Mouse (Mus musculus) kidney, embryonic 16.5 days (tissue): ENCODE measurements around the gene Tnik. TPM values are rescaled to one million over a fixed set of nuclear protein-coding genes. Genes with fewer than 3 reads are reported as not detected.

Experiments used
- ATAC-seq: fragments of 200-750 bp; cut with Nextera tagmentation; 2 replicates; pipeline ENCODE4 v1.8.0; 2017; ENCODE audit warnings: moderate TSS enrichment; ENCODE audit not compliant: low FRiP score, low TSS enrichment
- H3K27ac ChIP-seq: fragments of 300-500 bp; sonication (generic); 2 replicates; pipeline ENCODE4 v1.5.1; 2014; ENCODE audit warnings: low read length
- H3K27me3 ChIP-seq: fragments of 300-500 bp; sonication (generic); 2 replicates; pipeline ENCODE4 v1.6.1; 2014; ENCODE audit warnings: low read length, control low read depth, mixed read lengths; ENCODE audit not compliant: insufficient read depth
- H3K36me3 ChIP-seq: fragments of 300-500 bp; sonication (generic); 2 replicates; pipeline ENCODE4 v1.6.1; 2014; ENCODE audit warnings: low read length, control low read depth, mixed read lengths; ENCODE audit not compliant: insufficient read depth
- H3K4me1 ChIP-seq: fragments of 300-500 bp; sonication (generic); 2 replicates; pipeline ENCODE4 v1.6.1; 2014; ENCODE audit warnings: low read length, control low read depth, mixed read lengths; ENCODE audit not compliant: insufficient read depth
- H3K4me2 ChIP-seq: fragments of 300-500 bp; sonication (generic); replicated peaks from 2 replicates; pipeline ENCODE4 v1.6.1; 2014; ENCODE audit warnings: low read depth, low read length
- H3K4me3 ChIP-seq: fragments of 300-500 bp; sonication (generic); 2 replicates; pipeline ENCODE4 v1.5.1; 2014; ENCODE audit warnings: mild to moderate bottlenecking, low read length
- H3K9ac ChIP-seq: fragments of 300-500 bp; sonication (generic); replicated peaks from 2 replicates; pipeline ENCODE4 v1.6.1; 2014; ENCODE audit warnings: low read length
- H3K9me3 ChIP-seq: fragments of 300-500 bp; sonication (generic); 2 replicates; pipeline ENCODE4 v1.6.1; 2016; ENCODE audit warnings: low read length, control low read depth
- WGBS: fragments of 180-500 bp; shearing (Covaris S2); extraction: QIAGEN DNeasy Blood & Tissue Kit; methylation state at CpG from one replicate; pipeline ENCODE4 v1.1.7; 2014; 5-methylcytosine and 5-hydroxymethylcytosine counted together
- polyA plus RNA-seq: library from polyadenylated mRNA; unstranded; fragments of >200 nt; fragmentation: Nextera tagmentation; extraction: Ambion mirVana; gene quantifications from 2 replicates; pipeline ENCODE4 v1.2.1, GENCODE M21; 2015

Gene Tnik
- polyA plus RNA-seq, 1 experiment from 2014 or later, result 2.7 TPM

DNA sequence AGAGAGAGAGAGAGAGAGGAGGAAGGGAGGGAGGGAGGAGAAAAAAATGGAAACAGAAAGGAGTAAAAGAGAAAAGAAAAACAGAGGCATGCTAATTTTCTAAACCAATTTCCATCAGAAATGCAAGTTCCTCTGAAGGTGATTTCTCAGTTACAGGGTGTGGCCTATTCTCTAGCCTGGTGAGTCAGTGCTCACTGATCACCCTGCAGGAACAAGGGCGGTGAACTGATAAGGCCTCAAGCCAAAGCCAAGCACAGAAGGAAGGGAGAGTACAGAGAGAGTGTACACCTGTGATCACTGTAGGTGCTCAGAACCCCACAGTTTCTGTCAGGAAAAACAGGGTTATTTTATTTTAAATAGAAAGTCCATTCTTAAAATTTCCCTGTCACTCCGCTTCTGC, 33.5 kb upstream of the Tnik start:
- Histone ChIP-seq H3K36me3 (no peaks in the 10 kb centered on the region), H3K4me1 (no peaks in the 10 kb centered on the region), H3K27ac (no peak overlapping the region), H3K9me3 (no peaks in the 10 kb centered on the region), H3K9ac (no peak overlapping the region), H3K4me3 (no peak overlapping the region), H3K4me2 (no peak overlapping the region), H3K27me3 (no peaks in the 10 kb centered on the region)
- 86% methylated on average over 2 of the region's 2 CpGs for WGBS
- no peak for ATAC-seq

- Histone ChIP-seq H3K4me1 (no peaks in the 10 kb centered on the region), H3K36me3 (no peaks in the 10 kb centered on the region), H3K4me3 (no peak overlapping the region), H3K27me3 (no peaks in the 10 kb centered on the region), H3K9ac (no peak overlapping the region), H3K9me3 (no peaks in the 10 kb centered on the region), H3K27ac (no peak overlapping the region), H3K4me2 (no peak overlapping the region)
- ATAC-seq, result no peak
- 78% methylated on average over 4 of the region's 4 CpGs for WGBS
These were observed 30.1 kb upstream of the Tnik start for GRCm38 (mm10) chr3:28232885-28233284.

- no peak for ATAC-seq
- no peaks in the 10 kb centered on the region for H3K27me3 ChIP-seq
- no peak overlapping the region for H3K4me2 ChIP-seq
- no peaks in the 10 kb centered on the region for H3K36me3 ChIP-seq
- H3K4me1 ChIP-seq, result no peaks in the 10 kb centered on the region
- H3K9me3 ChIP-seq, result no peaks in the 10 kb centered on the region
- H3K9ac ChIP-seq, result no peak overlapping the region
- no peak overlapping the region for H3K4me3 ChIP-seq
- no peak overlapping the region for H3K27ac ChIP-seq
- WGBS, result 84% methylated on average over 7 of the region's 7 CpGs
These were observed 28.8 kb upstream of the Tnik start for GRCm38 (mm10) chr3:28234179-28234578.

DNA sequence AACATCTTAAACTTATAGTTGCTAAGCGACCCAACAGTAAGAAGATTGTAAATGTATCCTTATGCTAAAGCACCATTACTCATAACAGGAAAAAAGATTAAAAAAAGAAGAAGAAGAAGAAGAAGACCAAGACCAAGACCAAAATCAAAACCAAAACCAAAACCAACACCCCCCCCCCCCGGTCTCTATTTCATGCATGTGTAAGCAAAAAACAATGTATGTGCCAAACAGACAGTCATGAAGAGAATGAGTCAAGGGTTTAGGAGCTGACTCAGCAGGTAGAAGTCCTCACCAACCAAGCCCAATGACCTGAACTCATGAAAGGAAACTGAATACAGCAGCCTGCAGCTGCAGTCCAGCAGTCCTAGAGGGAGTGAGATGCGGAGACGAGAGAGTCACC, 26.3 kb upstream of the Tnik start:
- WGBS, result 87% methylated on average over 4 of the region's 4 CpGs
- Histone ChIP-seq H3K4me2 (no peak overlapping the region), H3K36me3 (no peaks in the 10 kb centered on the region), H3K9ac (no peak overlapping the region), H3K27me3 (no peaks in the 10 kb centered on the region), H3K4me1 (no peaks in the 10 kb centered on the region), H3K9me3 (no peaks in the 10 kb centered on the region), H3K4me3 (no peak overlapping the region), H3K27ac (no peak overlapping the region)
- ATAC-seq, result no peak

DNA sequence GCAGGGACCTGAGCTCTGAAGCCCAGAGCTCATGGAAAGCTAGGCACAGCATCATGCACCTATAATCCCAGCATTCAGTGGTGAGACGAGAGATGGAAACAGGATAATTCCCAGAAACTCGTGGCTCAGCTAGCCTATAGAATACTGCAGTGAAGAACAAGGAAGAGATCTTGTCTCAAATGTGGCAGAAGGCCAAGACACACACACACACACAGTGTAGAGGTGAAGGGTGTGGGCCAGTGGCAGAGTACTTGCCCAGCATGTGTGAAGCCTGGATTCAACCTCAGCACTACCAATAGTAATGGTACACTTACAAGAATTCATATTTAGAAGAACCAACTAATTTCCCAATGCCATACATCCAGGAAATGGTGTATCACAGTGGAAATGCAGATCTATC, 24.9 kb upstream of the Tnik start:
- no peak overlapping the region for H3K9ac ChIP-seq
- H3K27ac ChIP-seq, result no peak overlapping the region
- no peak for ATAC-seq
- no peaks in the 10 kb centered on the region for H3K4me1 ChIP-seq
- no peak overlapping the region for H3K4me2 ChIP-seq
- H3K36me3 ChIP-seq, result no peaks in the 10 kb centered on the region
- H3K4me3 ChIP-seq, result no peak overlapping the region
- WGBS, result 59% methylated on average over 2 of the region's 2 CpGs
- H3K27me3 ChIP-seq, result no peaks in the 10 kb centered on the region
- no peaks in the 10 kb centered on the region for H3K9me3 ChIP-seq

DNA sequence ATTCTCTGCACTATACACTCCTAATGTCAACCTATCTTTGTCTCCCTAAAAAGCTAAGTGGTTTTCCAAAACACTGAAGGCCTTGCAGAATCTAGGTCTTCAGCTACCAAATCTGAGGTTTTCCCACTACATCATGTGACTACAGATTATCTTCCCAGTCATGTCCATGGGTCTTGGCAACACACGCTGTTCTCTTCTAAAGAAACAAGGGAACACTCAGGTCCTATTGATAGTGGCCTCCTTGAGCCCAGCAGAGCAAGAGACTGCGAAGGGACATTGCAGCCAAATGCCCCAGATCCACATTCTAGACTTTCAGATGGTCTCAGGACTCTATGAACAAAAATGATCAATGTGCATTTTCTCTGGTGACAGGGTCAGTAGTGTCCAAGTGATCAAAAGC, 20.5 kb upstream of the Tnik start:
- H3K4me3 ChIP-seq, result no peak overlapping the region
- no peaks in the 10 kb centered on the region for H3K36me3 ChIP-seq
- no peaks in the 10 kb centered on the region for H3K9me3 ChIP-seq
- WGBS, result 78% methylated on average over 2 of the region's 2 CpGs
- ATAC-seq, result no peak
- H3K27ac ChIP-seq, result no peak overlapping the region
- H3K4me1 ChIP-seq, result no peaks in the 10 kb centered on the region
- H3K27me3 ChIP-seq, result no peaks in the 10 kb centered on the region
- H3K9ac ChIP-seq, result no peak overlapping the region
- H3K4me2 ChIP-seq, result no peak overlapping the region

DNA sequence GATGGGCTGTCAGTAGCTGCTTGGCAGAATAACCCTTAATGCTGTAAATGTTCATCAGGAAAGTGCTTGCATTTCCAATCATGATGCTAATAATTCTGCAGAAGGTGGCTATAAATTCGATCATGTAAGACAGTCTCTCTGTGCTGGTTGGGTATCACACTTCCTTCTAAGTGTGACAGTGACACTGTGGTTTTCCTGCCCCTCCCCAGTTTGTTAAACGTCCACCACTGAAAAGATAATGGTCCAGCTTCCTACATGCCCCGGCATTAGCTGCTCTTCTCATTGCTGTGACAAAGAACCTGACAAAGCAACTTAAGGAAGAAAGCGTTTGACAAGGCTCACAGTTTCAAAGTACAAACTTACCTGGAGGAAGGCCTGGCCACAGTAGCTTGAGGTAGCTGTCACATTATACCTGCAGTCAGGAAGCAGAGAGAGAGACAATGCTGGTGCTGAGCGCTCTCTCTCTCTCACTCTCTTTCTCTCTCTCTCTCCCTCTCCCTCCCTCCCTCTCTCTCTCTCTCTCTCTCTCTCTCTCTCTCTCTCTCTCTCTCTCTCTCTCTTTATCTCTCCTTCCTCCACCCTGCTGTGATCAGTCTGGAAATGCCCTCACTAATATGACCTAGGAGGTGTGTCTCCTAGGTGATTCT, 18.6 kb upstream of the Tnik start:
- Histone ChIP-seq H3K4me2 (no peak overlapping the region), H3K9ac (no peak overlapping the region), H3K4me1 (no peaks in the 10 kb centered on the region), H3K27ac (no peak overlapping the region), H3K9me3 (no peaks in the 10 kb centered on the region), H3K27me3 (no peaks in the 10 kb centered on the region), H3K36me3 (no peaks in the 10 kb centered on the region), H3K4me3 (no peak overlapping the region)
- ATAC-seq, result no peak
- WGBS, result 84% methylated on average over 5 of the region's 5 CpGs

- no peaks in the 10 kb centered on the region for H3K27me3 ChIP-seq
- H3K27ac ChIP-seq, result no peak overlapping the region
- H3K4me2 ChIP-seq, result no peak overlapping the region
- WGBS, result 39% methylated on average over 3 of the region's 3 CpGs
- H3K4me3 ChIP-seq, result no peak overlapping the region
- no peaks in the 10 kb centered on the region for H3K4me1 ChIP-seq
- no peaks in the 10 kb centered on the region for H3K36me3 ChIP-seq
- no peak overlapping the region for H3K9ac ChIP-seq
- H3K9me3 ChIP-seq, result no peaks in the 10 kb centered on the region
- ATAC-seq, result no peak
These were observed 14.6 kb upstream of the Tnik start for GRCm38 (mm10) chr3:28248255-28248957.

GRCm38 (mm10) chr3:28255711-28256110, 7.3 kb upstream of the Tnik start:
- Histone ChIP-seq H3K27ac (no peak overlapping the region), H3K9ac (no peak overlapping the region), H3K4me3 (no peak overlapping the region), H3K27me3 (no peaks in the 10 kb centered on the region), H3K4me1 (no peaks in the 10 kb centered on the region), H3K9me3 (no peaks in the 10 kb centered on the region), H3K36me3 (no peaks in the 10 kb centered on the region), H3K4me2 (no peak overlapping the region)
- 87% methylated on average over 7 of the region's 7 CpGs for WGBS
- no peak for ATAC-seq

GRCm38 (mm10) chr3:28262371-28263001, 528 bp upstream of the Tnik start:
- under 1% methylated on average over 33 of the region's 33 CpGs for WGBS
- H3K9ac ChIP-seq, result peak overlapping the region; percentile 75

More at GRCm38 (mm10) chr3:28262371-28263001, 528 bp upstream of the Tnik start:
- Histone ChIP-seq H3K36me3 (no peaks in the 10 kb centered on the region), H3K27me3 (no peaks in the 10 kb centered on the region), H3K27ac (no peak overlapping the region), H3K9me3 (no peaks in the 10 kb centered on the region), H3K4me2 (peak overlapping the region; percentile 98), H3K4me1 (peaks cover 10% of the 10 kb centered on the region), H3K4me3 (peak overlapping the region; percentile 69)
- ATAC-seq, result peak; percentile 69
